Mouse (Mus musculus) mesoderm, embryonic 11.5 days (tissue): ENCODE results near the gene Efhd1.

Experiments used
- DNase-seq: peaks from one replicate; pipeline ENCODE4 v3.0.0-alpha.2; 2012; ENCODE audit warnings: low read depth, low spot score

Efhd1 gene

GRCm38 (mm10) chr1:87308952-87309351, 44.8 kb downstream of the Efhd1 start:
- no peak for DNase-seq

GRCm38 (mm10) chr1:87309621-87310020, 45.5 kb downstream of the Efhd1 start:
- DNase-seq = no peak

GRCm38 (mm10) chr1:87312681-87313080, 48.5 kb downstream of the Efhd1 start:
- DNase-seq = no peak

- no peak for DNase-seq
Measured at GRCm38 (mm10) chr1:87313116-87313515, 49.0 kb downstream of the Efhd1 start.

- DNase-seq = no peak
Measured at GRCm38 (mm10) chr1:87313843-87314570, 49.8 kb downstream of the Efhd1 start.

- DNase-seq = no peak
Measured at GRCm38 (mm10) chr1:87315431-87315830, 51.3 kb downstream of the Efhd1 start.

GRCm38 (mm10) chr1:87315894-87316293, 51.7 kb downstream of the Efhd1 start:
- DNase-seq = no peak

- no peak for DNase-seq
Measured at GRCm38 (mm10) chr1:87316672-87317071, 52.5 kb downstream of the Efhd1 start.

GRCm38 (mm10) chr1:87321071-87321470, 56.9 kb downstream of the Efhd1 start:
- no peak for DNase-seq

GRCm38 (mm10) chr1:87322778-87323177, 58.6 kb downstream of the Efhd1 start:
- no peak for DNase-seq

- DNase-seq = no peak
Measured at GRCm38 (mm10) chr1:87324649-87325048, 60.5 kb downstream of the Efhd1 start.

- DNase-seq = peak; percentile 96
Measured at GRCm38 (mm10) chr1:87326742-87327163, 62.6 kb downstream of the Efhd1 start, which contains the start of gene Gigyf2. TSS of gene Gigyf2 (plus strand) at chr1:87326998.

- peak; percentile 55 for DNase-seq
Measured at GRCm38 (mm10) chr1:87327165-87327861, 63.1 kb downstream of the Efhd1 start.

GRCm38 (mm10) chr1:87331774-87332173, 67.6 kb downstream of the Efhd1 start:
- DNase-seq = no peak

- no peak for DNase-seq
Measured at GRCm38 (mm10) chr1:87350576-87350975, 86.4 kb downstream of the Efhd1 start.

- no peak for DNase-seq
Measured at GRCm38 (mm10) chr1:87360276-87360675, 96.1 kb downstream of the Efhd1 start.
